Mouse (Mus musculus) stomach, embryonic 14.5 days (tissue): ENCODE results near the gene Fzr1. TPM values are rescaled to one million over a fixed set of nuclear protein-coding genes. Genes with fewer than 3 reads are reported as not detected.

Experiments
- ATAC-seq: fragments of 200-750 bp; cut with Nextera tagmentation; 2 replicates; pipeline ENCODE4 v1.8.0; 2017; ENCODE audit warnings: low read depth, moderate TSS enrichment; ENCODE audit not compliant: insufficient number of reproducible peaks, insufficient read depth, low FRiP score
- H3K27ac ChIP-seq: fragments of 300-500 bp; sonication (generic); 2 replicates; pipeline ENCODE4 v1.5.1; 2014; ENCODE audit warnings: mild to moderate bottlenecking, low read length, moderate library complexity, mixed read lengths
- H3K27me3 ChIP-seq: fragments of 300-500 bp; sonication (generic); 2 replicates; pipeline ENCODE4 v1.6.1; 2014; ENCODE audit warnings: low read length, control low read depth, mixed read lengths; ENCODE audit not compliant: control insufficient read depth, insufficient read depth
- H3K36me3 ChIP-seq: fragments of 300-500 bp; sonication (generic); 2 replicates; pipeline ENCODE4 v1.6.1; 2014; ENCODE audit warnings: mild to moderate bottlenecking, control low read depth, low read length, moderate library complexity, mixed read lengths; ENCODE audit not compliant: control insufficient read depth, insufficient read depth
- H3K4me1 ChIP-seq: fragments of 300-500 bp; sonication (generic); 2 replicates; pipeline ENCODE4 v1.6.1; 2014; ENCODE audit warnings: low read length, control low read depth, mixed read lengths; ENCODE audit not compliant: control insufficient read depth, insufficient read depth
- H3K4me2 ChIP-seq: fragments of 300-500 bp; sonication (generic); replicated peaks from 2 replicates; pipeline ENCODE4 v1.6.1; 2014; ENCODE audit warnings: low read depth, low read length, control low read depth
- H3K4me3 ChIP-seq: fragments of 300-500 bp; sonication (generic); 2 replicates; pipeline ENCODE4 v1.5.1; 2014; ENCODE audit warnings: low read depth, low read length, control low read depth
- H3K9ac ChIP-seq: fragments of 300-500 bp; sonication (generic); replicated peaks from 2 replicates; pipeline ENCODE4 v1.6.1; 2014; ENCODE audit warnings: low read depth, mild to moderate bottlenecking, control low read depth, low read length, moderate library complexity, mixed read lengths
- H3K9me3 ChIP-seq: fragments of 300-500 bp; sonication (generic); 2 replicates; pipeline ENCODE4 v1.6.1; 2016; ENCODE audit warnings: low read depth, low read length, control low read depth; ENCODE audit not compliant: control insufficient read depth
- WGBS: fragments of 180-500 bp; shearing (Covaris S2); extraction: QIAGEN DNeasy Blood & Tissue Kit; methylation state at CpG from one replicate; pipeline ENCODE4 v1.1.7; 2014; 5-methylcytosine and 5-hydroxymethylcytosine counted together
- polyA plus RNA-seq: library from polyadenylated mRNA; unstranded; fragments of >200 nt; fragmentation: Nextera tagmentation; extraction: Ambion mirVana; gene quantifications from 2 replicates; pipeline ENCODE4 v1.2.1, GENCODE M21; 2014

The Fzr1 gene
- polyA plus RNA-seq, 1 experiment from 2014 or later: 88.7 TPM

DNA sequence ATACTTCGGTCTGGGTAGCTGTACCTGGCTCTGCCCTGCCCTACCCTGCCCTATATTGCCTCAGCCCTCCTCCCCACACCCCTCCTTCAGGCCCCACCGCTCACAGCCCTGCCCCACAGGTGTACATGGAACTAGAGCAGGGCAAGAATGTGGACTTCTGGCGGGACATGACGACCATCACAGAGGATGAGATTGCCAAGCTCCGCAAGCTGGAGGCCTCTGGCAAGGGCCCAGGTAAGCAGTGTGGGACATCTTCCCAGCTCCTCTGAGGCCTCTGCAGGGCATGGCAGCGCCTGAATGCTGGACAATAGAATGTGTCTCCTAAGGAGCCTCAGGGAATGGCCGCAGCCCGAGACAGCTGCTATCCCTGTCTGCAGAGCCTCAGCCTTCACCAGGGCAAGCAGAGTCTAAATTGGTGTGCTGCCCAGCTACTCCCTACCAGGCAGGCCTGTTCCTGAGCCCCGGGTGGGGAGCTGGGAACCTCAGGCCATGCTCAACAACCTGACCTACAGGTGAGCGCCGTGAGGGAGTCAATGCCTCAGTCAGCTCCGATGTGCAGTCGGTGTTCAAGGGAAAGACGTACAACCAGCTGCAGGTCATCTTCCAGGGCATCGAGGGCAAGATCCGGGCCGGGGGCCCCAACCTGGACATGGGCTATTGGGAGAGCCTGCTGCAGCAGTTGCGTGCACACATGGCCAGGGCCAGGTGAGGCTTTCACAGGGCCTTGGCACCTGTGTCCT lies 54.4 kb downstream of the Fzr1 start:
- Histone ChIP-seq H3K36me3 (peaks cover 51% of the 10 kb centered on the region), H3K27me3 (no peaks in the 10 kb centered on the region), H3K27ac (no peak overlapping the region), H3K9ac (no peak overlapping the region), H3K4me2 (no peak overlapping the region), H3K9me3 (no peaks in the 10 kb centered on the region), H3K4me1 (peaks cover 22% of the 10 kb centered on the region), H3K4me3 (no peak overlapping the region)
- WGBS: 94% methylated on average over 18 of the region's 18 CpGs
- no peak for ATAC-seq

DNA sequence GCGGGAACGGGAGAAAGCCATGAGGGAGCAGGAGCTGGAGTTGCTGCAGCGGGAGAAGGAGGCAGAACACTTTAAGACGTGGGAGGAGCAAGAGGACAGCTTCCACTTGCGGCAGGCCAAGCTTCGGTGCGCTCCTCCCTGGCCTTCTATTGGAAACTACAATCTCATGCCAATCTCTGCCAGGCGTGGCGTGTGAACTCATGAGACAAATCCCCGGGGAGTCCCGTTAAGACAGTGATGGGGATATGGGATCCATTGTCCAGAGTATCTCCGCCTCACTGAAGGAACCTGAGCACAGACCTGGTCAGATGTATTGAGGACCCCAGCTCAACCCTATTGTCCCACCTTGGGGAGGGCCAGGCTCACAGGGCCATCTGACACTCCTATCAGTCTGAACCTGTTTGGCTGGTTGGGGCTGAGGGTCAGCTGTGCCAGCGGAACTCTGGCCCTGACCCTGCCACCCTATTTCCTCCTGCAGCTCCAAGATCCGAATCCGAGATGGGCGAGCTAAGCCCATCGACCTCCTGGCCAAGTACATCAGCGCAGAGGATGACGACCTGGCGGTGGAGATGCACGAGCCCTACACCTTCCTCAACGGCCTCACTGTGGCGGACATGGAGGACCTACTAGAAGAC lies 55.1 kb downstream of the Fzr1 start:
- H3K27ac ChIP-seq: no peak overlapping the region
- peaks cover 19% of the 10 kb centered on the region for H3K4me1 ChIP-seq
- H3K36me3 ChIP-seq: peaks cover 58% of the 10 kb centered on the region
- H3K4me2 ChIP-seq: no peak overlapping the region
- no peaks in the 10 kb centered on the region for H3K27me3 ChIP-seq
- H3K9ac ChIP-seq: no peak overlapping the region
- H3K4me3 ChIP-seq: no peak overlapping the region
- no peak for ATAC-seq
- no peaks in the 10 kb centered on the region for H3K9me3 ChIP-seq
- 93% methylated on average over 23 of the region's 23 CpGs for WGBS

DNA sequence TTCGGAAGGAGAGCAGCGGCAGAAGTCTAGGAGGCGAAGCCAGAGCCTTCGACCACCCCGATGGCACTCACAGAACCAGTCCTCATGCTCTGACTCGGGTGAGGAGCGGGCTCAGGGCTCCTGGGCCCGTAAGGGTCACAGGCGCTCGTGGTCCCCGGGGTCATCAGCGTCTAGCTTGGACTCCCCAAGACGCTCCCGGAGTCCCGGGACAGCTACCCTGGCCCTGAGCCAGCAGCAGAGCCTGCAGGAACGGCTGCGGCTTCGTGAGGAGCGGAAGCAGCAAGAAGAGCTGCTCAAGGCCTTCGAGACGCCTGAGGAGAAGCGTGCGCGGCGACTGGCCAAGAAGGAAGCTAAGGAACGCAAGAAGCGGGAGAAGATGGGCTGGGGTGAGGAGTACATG lies 55.9 kb downstream of the Fzr1 start:
- WGBS: 92% methylated on average over 27 of the region's 27 CpGs
- Histone ChIP-seq H3K27me3 (no peaks in the 10 kb centered on the region), H3K9ac (no peak overlapping the region), H3K4me3 (no peak overlapping the region), H3K9me3 (no peaks in the 10 kb centered on the region), H3K27ac (no peak overlapping the region), H3K4me2 (no peak overlapping the region), H3K4me1 (peaks cover 19% of the 10 kb centered on the region), H3K36me3 (peaks cover 62% of the 10 kb centered on the region)
- no peak for ATAC-seq

DNA sequence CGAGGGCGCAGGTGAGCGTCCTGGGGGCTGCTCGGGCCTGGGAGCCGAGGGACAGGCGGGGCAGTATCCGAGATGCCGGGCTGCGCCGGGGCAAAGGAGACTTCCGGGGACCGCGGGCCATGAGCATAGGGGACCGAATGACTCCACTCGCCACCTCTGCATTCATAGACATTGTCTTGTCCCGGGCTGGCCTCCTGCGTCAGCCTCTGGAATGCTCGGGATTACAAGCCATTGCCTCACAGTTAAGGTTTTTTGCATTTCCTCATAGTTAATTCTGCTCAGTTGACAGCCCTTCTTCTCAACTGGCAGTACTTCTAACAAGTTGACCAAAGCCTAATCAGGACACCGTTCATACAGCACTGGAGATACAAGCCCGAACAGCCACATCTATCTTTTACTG lies 56.9 kb downstream of the Fzr1 start:
- peak overlapping the region; percentile 72 for H3K9ac ChIP-seq
- ATAC-seq: no peak
- peak overlapping the region; percentile 84; the same call in 1 of the 2 replicates for H3K27ac ChIP-seq
- peaks cover 54% of the 10 kb centered on the region for H3K36me3 ChIP-seq
- peak overlapping the region; percentile 58 for H3K4me2 ChIP-seq
- peak overlapping the region; percentile 94 for H3K4me3 ChIP-seq
- no peaks in the 10 kb centered on the region for H3K27me3 ChIP-seq
- no peaks in the 10 kb centered on the region for H3K9me3 ChIP-seq
- 2% methylated on average over 20 of the region's 20 CpGs for WGBS
- peaks cover 29% of the 10 kb centered on the region for H3K4me1 ChIP-seq

DNA sequence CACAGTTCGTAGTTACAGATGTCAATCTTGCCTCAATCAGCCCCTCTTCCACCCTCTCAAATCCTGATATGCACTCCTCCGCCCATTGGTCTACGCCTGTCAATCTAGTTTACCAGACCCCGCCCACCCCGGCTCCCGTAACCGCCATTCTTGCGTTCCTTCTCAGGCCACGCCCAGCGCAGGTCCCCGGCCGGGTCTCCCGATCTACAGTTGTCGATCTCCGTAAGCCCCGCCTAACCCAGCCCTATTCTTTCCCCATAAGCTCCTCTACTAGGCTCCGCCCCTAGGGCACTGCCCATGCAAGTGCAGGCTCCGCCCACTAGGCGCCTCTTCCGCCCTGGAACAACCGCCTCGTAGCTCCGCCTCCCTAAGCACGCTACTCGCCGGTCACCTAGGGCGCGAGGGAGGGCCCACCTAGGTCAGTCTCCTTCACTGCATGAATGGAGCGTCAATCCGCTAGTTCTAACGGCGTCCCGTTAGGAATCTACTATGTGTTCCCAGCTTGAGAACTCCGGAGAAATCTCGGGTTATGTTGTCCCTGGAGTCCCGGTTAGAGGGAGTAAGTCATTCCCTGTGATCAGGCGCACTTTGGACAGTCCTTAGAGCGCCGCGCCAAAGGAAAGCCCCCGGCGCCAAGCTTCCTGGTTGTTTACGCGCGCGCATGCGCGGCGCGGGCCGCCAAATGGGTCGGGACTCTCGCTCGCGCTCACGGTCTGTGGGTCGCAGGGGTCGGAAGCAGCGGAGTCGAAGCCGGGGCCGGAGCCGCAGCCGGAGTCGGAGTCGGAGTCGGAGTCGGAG lies 57.6 kb downstream of the Fzr1 start, which contains the start of gene Cactin:
Gene Cactin (plus strand): TSS at position 554 of the 798 bp plus-strand sequence.
- under 1% methylated on average over 68 of the region's 68 CpGs for WGBS
- H3K9me3 ChIP-seq: no peaks in the 10 kb centered on the region
- peaks cover 29% of the 10 kb centered on the region for H3K4me1 ChIP-seq

DNA sequence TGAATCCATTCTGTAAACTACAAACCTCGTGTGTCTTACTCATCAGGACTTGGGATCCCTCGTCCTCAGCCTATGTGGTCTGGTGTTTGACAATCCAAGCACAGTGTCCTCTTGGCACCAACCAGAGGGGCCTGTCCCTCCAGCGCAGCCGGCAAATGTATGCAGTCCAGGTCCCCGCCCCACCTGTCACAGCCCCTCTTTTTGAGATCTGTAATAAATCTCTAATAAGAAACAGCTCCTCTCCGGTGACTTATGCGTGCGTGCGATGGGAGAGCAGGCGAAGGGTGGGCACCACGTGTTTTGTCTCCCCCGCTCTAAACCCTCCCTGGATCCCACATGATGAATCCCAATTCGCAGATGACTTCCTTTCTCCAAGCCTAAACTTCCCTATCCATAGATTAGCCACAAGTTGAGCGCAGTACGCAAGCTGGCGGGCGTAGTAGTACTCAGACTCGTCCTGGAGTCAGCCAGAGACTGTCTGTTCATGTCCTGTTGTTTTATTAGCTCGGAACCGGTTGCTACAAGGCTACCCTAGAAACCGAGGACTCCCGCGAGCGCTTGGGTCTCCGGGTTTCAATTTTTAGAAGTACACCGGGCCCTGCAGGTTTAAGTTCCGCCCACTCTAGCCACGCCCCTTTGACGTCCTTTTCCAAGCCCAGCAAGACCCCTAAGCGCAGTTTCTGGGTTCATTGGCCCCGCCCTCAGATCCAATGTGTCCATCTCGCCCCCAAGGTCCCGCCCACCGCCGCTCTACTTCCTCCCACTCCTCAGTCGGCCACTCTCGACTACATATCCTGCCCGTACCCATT lies 58.4 kb downstream of the Fzr1 start:
- Histone ChIP-seq H3K27me3 (no peaks in the 10 kb centered on the region), H3K4me1 (peaks cover 29% of the 10 kb centered on the region), H3K9me3 (no peaks in the 10 kb centered on the region), H3K27ac (peak overlapping the region; percentile 84), H3K36me3 (peaks cover 53% of the 10 kb centered on the region), H3K4me2 (peak overlapping the region; percentile 55), H3K4me3 (peak overlapping the region; percentile 94), H3K9ac (peak overlapping the region; percentile 36; the same call in 1 of the 2 replicates)
- 1% methylated on average over 38 of the region's 38 CpGs for WGBS
- no peak for ATAC-seq

More for the DNA sequence above, 57.6 kb downstream of the Fzr1 start, which contains the start of gene Cactin:
- peak within 1 kb of the TSS; percentile 72 for H3K9ac ChIP-seq
- H3K4me3 ChIP-seq: peak within 1 kb of the TSS; percentile 94
- peak within 1 kb of the TSS; percentile 58 for H3K4me2 ChIP-seq
- H3K27me3 ChIP-seq: no peaks in the 10 kb centered on the region
- peaks cover 54% of the 10 kb centered on the region for H3K36me3 ChIP-seq
- H3K27ac ChIP-seq: peak within 1 kb of the TSS; percentile 84
- ATAC-seq: peak; percentile 92

DNA sequence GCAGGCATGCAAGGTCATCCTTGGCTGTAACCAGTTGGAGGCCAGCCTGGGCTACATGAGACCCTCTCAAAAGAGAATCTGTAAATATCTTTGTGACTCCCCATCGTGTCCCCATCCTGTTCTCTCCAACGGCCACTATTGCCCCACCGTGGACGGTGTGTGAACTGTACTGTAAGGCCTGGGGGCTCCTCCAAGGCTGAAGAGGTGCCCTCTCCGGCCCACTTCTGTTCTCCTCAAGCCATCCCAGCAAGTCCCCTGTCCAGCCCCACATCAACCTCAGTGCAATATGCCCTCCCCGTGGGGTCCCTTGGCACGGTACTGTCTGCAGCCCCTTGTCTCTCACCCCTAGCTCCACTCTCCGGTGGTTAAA lies 59.0 kb downstream of the Fzr1 start:
- peak overlapping the region; percentile 84 for H3K27ac ChIP-seq
- ATAC-seq: no peak
- peak overlapping the region; percentile 94; the same call in 1 of the 2 replicates for H3K4me3 ChIP-seq
- no peaks in the 10 kb centered on the region for H3K27me3 ChIP-seq
- no peaks in the 10 kb centered on the region for H3K9me3 ChIP-seq
- peak overlapping the region; percentile 55 for H3K4me2 ChIP-seq
- 38% methylated on average over 8 of the region's 8 CpGs for WGBS
- H3K9ac ChIP-seq: peak overlapping the region; percentile 36; the same call in 1 of the 2 replicates
- H3K4me1 ChIP-seq: peaks cover 29% of the 10 kb centered on the region
- H3K36me3 ChIP-seq: peaks cover 51% of the 10 kb centered on the region
